Mouse (Mus musculus): ENCODE results near the gene Extl1.

Extl1 gene

GRCm38 (mm10) chr4:134312341-134312740, 71.3 kb downstream of the Extl1 start:
- no peak for DNase-seq (ENCODE audit: low read depth)

- DNase-seq (ENCODE audit: low read depth) = no peak
These were observed 71.9 kb downstream of the Extl1 start for GRCm38 (mm10) chr4:134311784-134312183.

GRCm38 (mm10) chr4:134310656-134311055, 73.0 kb downstream of the Extl1 start:
- no peak for DNase-seq (ENCODE audit: low read depth)

- no peak for DNase-seq (ENCODE audit: low read depth)
These were observed 73.5 kb downstream of the Extl1 start for GRCm38 (mm10) chr4:134310106-134310505.

- DNase-seq (ENCODE audit: low read depth) = peak; percentile 60
These were observed 76.1 kb downstream of the Extl1 start for GRCm38 (mm10) chr4:134307367-134308072.

- DNase-seq (ENCODE audit: low read depth) = no peak
These were observed 76.7 kb downstream of the Extl1 start for GRCm38 (mm10) chr4:134306963-134307362.
